Mouse (Mus musculus): ENCODE measurements at regions not wholly inside any gene's neighbourhood (a gene's known extent, or its start where the extent isn't known, plus 50 kb on each side); places are given as distances from the start of the nearest gene placed in this dataset.
"Not testable (repeated sequence)": the region's sequence is repeated elsewhere in the genome, so short reads cannot be mapped to it uniquely, and the experiment has no call there.

DNA sequence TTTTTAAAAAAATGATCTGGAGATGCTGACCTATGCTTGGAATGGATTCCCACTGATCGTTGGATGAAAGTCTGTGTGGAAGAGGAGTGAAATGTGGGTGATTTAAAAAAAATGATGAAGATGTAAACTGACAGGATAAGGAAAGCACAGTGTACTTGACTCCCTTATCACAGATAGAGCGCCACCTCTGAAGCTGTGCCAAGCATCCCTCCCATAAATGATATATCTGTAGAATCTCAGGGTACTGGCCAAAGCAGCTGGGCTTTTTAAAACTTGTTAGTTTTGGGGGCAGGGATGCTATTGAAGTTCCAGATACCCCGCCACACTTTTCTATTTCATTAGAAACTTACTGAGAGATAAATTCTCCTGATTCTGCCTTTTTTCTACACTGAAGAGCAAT, 1801.9 kb upstream of the Flrt2 start:
- no peak for DNase-seq (ENCODE audit: extremely low read depth)
- peaks cover 18% of the 10 kb centered on the region for H3K9me3 ChIP-seq (replicated peaks; ENCODE audit: low read length)
- H3K4me2 ChIP-seq (ENCODE audit: insufficient read depth, low read depth, poor library complexity, severe bottlenecking), result no peak overlapping the region
- H3K27ac ChIP-seq (ENCODE audit: insufficient read depth, low read depth), result no peak overlapping the region
- in situ Hi-C loops (cut with MboI; ENCODE audit: low pct_ligation_motif_present, low pct_unique_long_range_greater_than_20kb, low sequenced_read_pairs) (no loop called here), dilution Hi-C loops (cut with MboI; ENCODE audit: extremely low pct_ligation_motif_present, extremely low pct_unique_long_range_greater_than_20kb, low sequenced_read_pairs) (no loop called here)
- H3K4me3 ChIP-seq (replicated peaks in 1 of 3; ENCODE audit: low read depth in 2 of 3, low read length in 2 of 3, poor library complexity in 1 of 3), result no peak overlapping the region
- no peak overlapping the region for H3K9ac ChIP-seq (ENCODE audit: insufficient read depth, low read depth)
- no peaks in the 10 kb centered on the region for H3K79me2 ChIP-seq (replicated peaks; ENCODE audit: control insufficient read depth, extremely low read depth, insufficient read depth, poor library complexity, severe bottlenecking)
- H3K27me3 ChIP-seq (replicated peaks), result no peaks in the 10 kb centered on the region
- TF ChIP-seq MAFK (IDR thresholded peaks at IDR 0.05; ENCODE audit: insufficient replicate concordance, low read length) (no peak), USF2 (conservative IDR thresholded peaks at IDR 0.05; ENCODE audit: low read depth, low read length) (no peak), RCOR1 (conservative IDR thresholded peaks at IDR 0.05; ENCODE audit: low read depth, low read length) (no peak), ETS1 (conservative IDR thresholded peaks at IDR 0.05; ENCODE audit: low read depth, low read length) (no peak), CTCF (conservative IDR thresholded peaks at IDR 0.05 in 1 of 2, IDR thresholded peaks at IDR 0.05 in 1 of 2; ENCODE audit: low read depth in 2 of 2, low read length in 2 of 2) (no peak), MAZ (IDR thresholded peaks at IDR 0.05; ENCODE audit: low read depth, low read length) (no peak)
- H3K36me3 ChIP-seq (replicated peaks in 1 of 2; ENCODE audit: control insufficient read depth in 1 of 2, insufficient read depth in 1 of 2, low read length in 1 of 2), result no peaks in the 10 kb centered on the region
- H3K4me1 ChIP-seq (ENCODE audit: control insufficient read depth in 1 of 2, insufficient read depth in 2 of 2), result no peaks in the 10 kb centered on the region

DNA sequence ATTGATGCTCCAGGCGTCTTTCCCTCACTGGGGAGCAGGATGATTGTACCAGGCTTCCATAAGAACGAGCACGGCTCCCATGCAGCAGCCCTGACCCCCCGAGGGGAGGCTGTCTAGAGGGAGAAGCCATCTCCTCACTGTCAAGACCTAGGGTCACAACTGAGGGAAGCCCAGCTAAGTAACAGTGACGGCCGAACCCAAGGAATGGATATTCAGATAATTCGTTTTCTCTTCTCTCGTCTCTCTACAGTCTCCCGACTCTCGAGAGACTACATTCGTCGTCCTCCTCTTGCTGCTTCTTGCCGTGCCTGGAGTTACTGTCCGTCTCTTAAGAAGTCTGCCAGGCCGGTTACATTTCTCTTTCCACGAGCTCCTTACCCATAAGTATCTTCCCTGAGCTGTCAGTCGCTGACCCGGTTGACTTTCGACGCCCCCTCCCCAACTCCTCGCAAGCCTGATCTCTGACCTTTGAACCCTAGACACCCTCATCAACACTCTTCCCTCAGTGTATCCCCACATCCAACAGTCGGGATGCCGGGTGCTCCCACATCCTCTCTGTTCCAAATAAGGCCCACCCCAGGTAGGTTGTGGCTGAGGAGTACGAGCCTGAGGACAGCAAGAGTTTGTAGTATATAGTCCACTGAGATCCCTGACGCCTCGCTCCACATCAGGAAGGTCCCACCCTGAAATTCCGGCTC, 1763.3 kb upstream of the Flrt2 start:
- H3K79me2 ChIP-seq (replicated peaks; ENCODE audit: control insufficient read depth, extremely low read depth, insufficient read depth, poor library complexity, severe bottlenecking); H3K9ac ChIP-seq (ENCODE audit: insufficient read depth, low read depth); H3K4me3 ChIP-seq (replicated peaks in 1 of 3; ENCODE audit: low read depth in 2 of 3, low read length in 2 of 3, poor library complexity in 1 of 3); in situ Hi-C loops (cut with MboI; ENCODE audit: low pct_ligation_motif_present, low pct_unique_long_range_greater_than_20kb, low sequenced_read_pairs); dilution Hi-C loops (cut with MboI; ENCODE audit: extremely low pct_ligation_motif_present, extremely low pct_unique_long_range_greater_than_20kb, low sequenced_read_pairs); H3K4me2 ChIP-seq (ENCODE audit: insufficient read depth, low read depth, poor library complexity, severe bottlenecking); H3K9me3 ChIP-seq (replicated peaks; ENCODE audit: low read length); H3K27me3 ChIP-seq (replicated peaks); H3K4me1 ChIP-seq (ENCODE audit: control insufficient read depth in 1 of 2, insufficient read depth in 2 of 2); H3K36me3 ChIP-seq (replicated peaks in 1 of 2; ENCODE audit: control insufficient read depth in 1 of 2, insufficient read depth in 1 of 2, low read length in 1 of 2); H3K27ac ChIP-seq (ENCODE audit: insufficient read depth, low read depth); DNase-seq (ENCODE audit: extremely low read depth): not testable (repeated sequence)

DNA sequence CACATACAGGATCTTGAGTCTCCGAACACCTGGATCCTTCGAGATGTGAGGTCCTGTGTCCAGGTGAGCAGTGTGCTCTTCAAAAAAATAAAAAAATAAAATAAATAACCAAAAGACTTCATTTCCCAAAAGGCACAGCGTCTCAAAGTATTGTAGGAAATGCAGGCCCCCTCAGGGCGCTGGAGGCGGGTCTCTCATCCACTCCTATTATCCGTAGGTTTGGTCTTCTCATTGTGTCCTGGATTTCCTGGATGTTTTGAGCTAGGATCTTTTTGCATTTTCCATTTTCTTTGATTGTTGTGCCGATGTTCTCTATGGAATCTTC, 1762.8 kb upstream of the Flrt2 start:
- dilution Hi-C loops (cut with MboI; ENCODE audit: extremely low pct_ligation_motif_present, extremely low pct_unique_long_range_greater_than_20kb, low sequenced_read_pairs); in situ Hi-C loops (cut with MboI; ENCODE audit: low pct_ligation_motif_present, low pct_unique_long_range_greater_than_20kb, low sequenced_read_pairs): not testable (repeated sequence)

DNA sequence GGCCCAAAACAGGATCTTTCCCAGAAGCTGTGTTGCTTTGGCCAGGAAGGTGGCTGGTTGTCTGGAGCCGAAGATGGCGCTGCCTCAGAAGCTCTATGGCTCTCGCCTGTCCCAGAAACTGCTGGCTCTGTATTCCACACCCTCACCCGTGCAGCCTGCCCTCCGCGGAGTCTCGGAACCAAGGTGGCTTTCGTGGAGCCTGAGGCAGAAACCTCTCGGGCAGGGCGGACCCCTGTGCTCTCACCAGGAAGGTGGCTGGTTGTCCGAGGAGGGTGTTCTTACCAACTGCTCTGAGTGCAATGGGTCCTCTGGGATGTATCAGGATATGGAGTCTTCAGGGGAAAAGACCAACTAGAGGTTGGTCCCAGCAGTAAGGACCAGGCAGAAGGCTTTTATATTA, 1761.8 kb upstream of the Flrt2 start:
- DNase-seq (ENCODE audit: extremely low read depth); H3K4me1 ChIP-seq (ENCODE audit: control insufficient read depth in 1 of 2, insufficient read depth in 2 of 2); H3K4me3 ChIP-seq (replicated peaks in 1 of 3; ENCODE audit: low read depth in 2 of 3, low read length in 2 of 3, poor library complexity in 1 of 3); H3K36me3 ChIP-seq (replicated peaks in 1 of 2; ENCODE audit: control insufficient read depth in 1 of 2, insufficient read depth in 1 of 2, low read length in 1 of 2); dilution Hi-C loops (cut with MboI; ENCODE audit: extremely low pct_ligation_motif_present, extremely low pct_unique_long_range_greater_than_20kb, low sequenced_read_pairs); H3K9ac ChIP-seq (ENCODE audit: insufficient read depth, low read depth); H3K4me2 ChIP-seq (ENCODE audit: insufficient read depth, low read depth, poor library complexity, severe bottlenecking); H3K79me2 ChIP-seq (replicated peaks; ENCODE audit: control insufficient read depth, extremely low read depth, insufficient read depth, poor library complexity, severe bottlenecking); H3K27me3 ChIP-seq (replicated peaks); H3K27ac ChIP-seq (ENCODE audit: insufficient read depth, low read depth); in situ Hi-C loops (cut with MboI; ENCODE audit: low pct_ligation_motif_present, low pct_unique_long_range_greater_than_20kb, low sequenced_read_pairs): not testable (repeated sequence)
- H3K9me3 ChIP-seq (replicated peaks; ENCODE audit: low read length), result peaks cover 20% of the 10 kb centered on the region

More for the DNA sequence above, 1762.8 kb upstream of the Flrt2 start:
- peaks cover 10% of the 10 kb centered on the region for H3K9me3 ChIP-seq (replicated peaks; ENCODE audit: low read length)
- not testable (repeated sequence) for H3K79me2 ChIP-seq (replicated peaks; ENCODE audit: control insufficient read depth, extremely low read depth, insufficient read depth, poor library complexity, severe bottlenecking); DNase-seq (ENCODE audit: extremely low read depth); H3K4me3 ChIP-seq (replicated peaks in 1 of 3; ENCODE audit: low read depth in 2 of 3, low read length in 2 of 3, poor library complexity in 1 of 3); H3K9ac ChIP-seq (ENCODE audit: insufficient read depth, low read depth); H3K27ac ChIP-seq (ENCODE audit: insufficient read depth, low read depth); H3K27me3 ChIP-seq (replicated peaks); H3K36me3 ChIP-seq (replicated peaks in 1 of 2; ENCODE audit: control insufficient read depth in 1 of 2, insufficient read depth in 1 of 2, low read length in 1 of 2); H3K4me1 ChIP-seq (ENCODE audit: control insufficient read depth in 1 of 2, insufficient read depth in 2 of 2); H3K4me2 ChIP-seq (ENCODE audit: insufficient read depth, low read depth, poor library complexity, severe bottlenecking)
